Mouse (Mus musculus) small intestine, adult 2 months (tissue): ENCODE results near the gene Rhd.

Experiments
- CTCF ChIP-seq: fragments of 200-500 bp; IDR thresholded peaks from 2 replicates; pipeline ENCODE4 v1.5.1; 2012; ENCODE audit warnings: low read depth, mild to moderate bottlenecking, control low read depth, inconsistent platforms, low read length, moderate library complexity, mixed read lengths; ENCODE audit not compliant: insufficient replicate concordance, insufficient read length; ENCODE audit errors: extremely low read depth
- POLR2A ChIP-seq: fragments of 200-500 bp; IDR thresholded peaks from 2 replicates; pipeline ENCODE4 v1.6.1; 2012; ENCODE audit warnings: low read depth, mild to moderate bottlenecking, control low read depth, inconsistent platforms, low read length, moderate library complexity

GRCm38 (mm10) chr4:134835486-134835885 is 28.9 kb upstream of the Rhd start:
- TF ChIP-seq POLR2A (no peak), CTCF (no peak)
